ENCODE assay signal across 8 mouse cellular contexts in the genomic region with DNA sequence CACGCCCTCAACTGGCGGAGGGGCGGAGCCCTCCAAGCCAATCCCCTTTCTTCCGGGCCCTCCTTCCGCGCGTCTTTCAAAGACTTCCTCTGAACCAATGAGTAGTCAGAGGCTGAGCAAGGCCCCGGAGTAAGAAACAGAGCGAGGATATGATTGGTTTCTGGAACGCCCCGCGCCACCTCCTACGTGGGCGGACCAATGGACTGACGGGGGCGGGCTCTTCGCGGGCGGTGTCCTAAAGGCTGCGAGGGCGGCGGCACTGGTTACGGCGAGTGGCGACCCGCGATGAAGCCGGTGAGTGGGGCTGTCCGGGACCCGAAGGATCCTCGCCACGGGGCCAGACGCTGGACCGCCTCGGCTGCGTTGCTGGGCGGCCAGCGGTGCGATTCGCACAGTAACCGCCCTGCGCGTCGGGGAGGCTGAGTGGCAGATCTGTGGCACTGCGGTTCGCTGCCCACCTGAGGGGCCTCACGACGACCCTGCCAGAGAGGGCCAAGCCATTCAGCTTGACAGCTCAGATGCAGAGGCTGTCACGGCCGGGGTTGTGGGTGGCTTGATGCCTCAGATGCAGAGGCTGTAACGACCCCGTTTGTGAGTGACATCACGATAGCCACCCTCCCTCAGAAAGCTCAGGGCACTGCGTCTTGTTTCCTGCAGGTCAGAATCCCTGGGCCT. TPM values are rescaled to one million over a fixed set of nuclear protein-coding genes. Genes with fewer than 3 reads are reported as not detected.
A peak's percentile ranks its signal among the peaks of the same experiment; 100 is the strongest.
DNase-seq lines count a peak whose midpoint lies in the region; ATAC-seq lines count a peak whose summit lies in the region.

A gene (plus strand): TSS at position 187 of the 675 bp plus-strand sequence.

- ATAC-seq in megakaryocyte progenitor cell, adult 5-6 weeks (replicated peaks; ENCODE audit: poor library complexity), result peak; percentile 99

- peak; percentile 86 for DNase-seq in adipocyte (ENCODE audit: low spot score)
- peak; percentile 93 for DNase-seq in embryo, embryonic 10 days (ENCODE audit: low spot score)
- peak; percentile 86 for DNase-seq in gastrocnemius, postnatal 10 days
- DNase-seq in induced T-regulatory cell, adult 2 months (ENCODE audit: low read depth), result peak; percentile 97
- peak; percentile 84 to 93 for DNase-seq in left cerebral cortex, adult 9 months (ENCODE audit: low spot score in 2 of 2)
- DNase-seq in right cerebral cortex, postnatal 14 days, result peak; percentile 78
- DNase-seq in urinary bladder, postnatal 36 days (ENCODE audit: low spot score in 2 of 2), result peak; percentile 90 to 93

RNA-seq across cellular contexts. Expression of the gene that starts here (rescaled TPM):
- total RNA-seq in gastrocnemius, postnatal 10 days (2021), result 1 to 10 TPM; 4.0 to 5.8 TPM
- 36.0 and 47.6 TPM in 2 replicates for total RNA-seq in megakaryocyte progenitor cell, adult 5-6 weeks (2015)
- total RNA-seq in megakaryocyte progenitor cell, adult 5-6 weeks (2017), result 37.8 and 54.2 TPM in 2 replicates

Comparison
In these comparisons a context has a peak if more than half of its experiments do, and no peak if none do; other contexts are left out.
1. Peak in every context shown above with its lines: DNase-seq and ATAC-seq.
2. RNA of the gene that starts here (total RNA-seq): 36.0 to 54.2 TPM in megakaryocyte progenitor cell, adult 5-6 weeks; 4.0 to 5.8 TPM in gastrocnemius, postnatal 10 days; every median in the first group is over 4 times any median in the second.